Mouse (Mus musculus) embryonic facial prominence, embryonic 13.5 days (tissue): Measurements from ENCODE around the gene Gm5773. TPM values are rescaled to one million over a fixed set of nuclear protein-coding genes. Genes with fewer than 3 reads are reported as not detected.
"Not testable (repeated sequence)": the region's sequence is repeated elsewhere in the genome, so short reads cannot be mapped to it uniquely, and the experiment has no call there.

ENCODE experiments used
- ATAC-seq: fragments of 200-750 bp; cut with Nextera tagmentation; 2 replicates; pipeline ENCODE4 v1.8.0; 2017; ENCODE audit warnings: low read depth; ENCODE audit not compliant: insufficient number of reproducible peaks, insufficient read depth, low FRiP score, low TSS enrichment
- H3K27ac ChIP-seq: fragments of 300-500 bp; sonication (generic); 2 replicates; pipeline ENCODE4 v1.5.1; 2015; ENCODE audit warnings: moderate library complexity, mild to moderate bottlenecking, inconsistent platforms
- H3K27me3 ChIP-seq: fragments of 300-500 bp; sonication (generic); 2 replicates; pipeline ENCODE4 v1.6.1; 2015; ENCODE audit warnings: mild to moderate bottlenecking, inconsistent platforms
- H3K36me3 ChIP-seq: fragments of 300-500 bp; sonication (generic); 2 replicates; pipeline ENCODE4 v1.6.1; 2015; ENCODE audit warnings: mild to moderate bottlenecking, inconsistent platforms
- H3K4me1 ChIP-seq: fragments of 300-500 bp; sonication (generic); 2 replicates; pipeline ENCODE4 v1.6.1; 2015; ENCODE audit warnings: inconsistent platforms
- H3K4me2 ChIP-seq: fragments of 300-500 bp; sonication (generic); 2 replicates; pipeline ENCODE4 v1.6.1; 2015; ENCODE audit warnings: moderate library complexity, mild to moderate bottlenecking, inconsistent platforms
- H3K4me3 ChIP-seq: fragments of 300-500 bp; sonication (generic); 2 replicates; pipeline ENCODE4 v1.5.1; 2015; ENCODE audit warnings: mild to moderate bottlenecking, inconsistent platforms
- H3K9ac ChIP-seq: fragments of 300-500 bp; sonication (generic); 2 replicates; pipeline ENCODE4 v1.6.1; 2015; ENCODE audit warnings: mild to moderate bottlenecking, inconsistent platforms
- H3K9me3 ChIP-seq: fragments of 300-500 bp; sonication (generic); 2 replicates; pipeline ENCODE4 v1.6.1; 2016; ENCODE audit warnings: inconsistent platforms
- WGBS: fragments of 180-500 bp; shearing (Covaris S2); methylation state at CpG from one replicate; pipeline ENCODE4 v1.1.7; 2015; ENCODE audit warnings: mixed read lengths; 5-methylcytosine and 5-hydroxymethylcytosine counted together
- polyA plus RNA-seq: library from polyadenylated mRNA; unstranded; fragments of >200 nt; fragmentation: Nextera tagmentation; extraction: Ambion mirVana; gene quantifications from 2 replicates; pipeline ENCODE4 v1.2.1, GENCODE M21; 2015

Gm5773 gene
- not detected in 2 replicates for polyA plus RNA-seq

GRCm38 (mm10) chr3:93772700-93773099 lies at the start of gene Gm5773:
Gene Gm5773, plus strand, starts transcription at chr3:93773000.
- H3K4me1 ChIP-seq, H3K27me3 ChIP-seq, H3K27ac ChIP-seq, H3K9ac ChIP-seq, ATAC-seq, H3K36me3 ChIP-seq, H3K4me2 ChIP-seq, H3K4me3 ChIP-seq, H3K9me3 ChIP-seq: not testable (repeated sequence)
- 87% methylated on average over 1 of the region's 1 CpGs for WGBS

- H3K27me3 ChIP-seq, H3K36me3 ChIP-seq, H3K9ac ChIP-seq, H3K4me3 ChIP-seq, H3K4me2 ChIP-seq, H3K9me3 ChIP-seq, H3K4me1 ChIP-seq, ATAC-seq, H3K27ac ChIP-seq: not testable (repeated sequence)
- WGBS, result 100% methylated on average over 1 of the region's 1 CpGs
These were observed 27.3 kb upstream of the Gm5773 start for GRCm38 (mm10) chr3:93745475-93745874.

- not testable (repeated sequence) for H3K27me3 ChIP-seq, ATAC-seq, H3K4me1 ChIP-seq, H3K4me3 ChIP-seq, H3K36me3 ChIP-seq, H3K9me3 ChIP-seq, H3K9ac ChIP-seq, H3K27ac ChIP-seq, H3K4me2 ChIP-seq
- WGBS, result 90% methylated on average over 18 of the region's 18 CpGs
These were observed 18.8 kb upstream of the Gm5773 start for GRCm38 (mm10) chr3:93754022-93754421.

GRCm38 (mm10) chr3:93796098-93796497 lies 23.3 kb downstream of the Gm5773 start, which contains the start of gene Tdpoz4:
Gene Tdpoz4, plus strand, starts transcription at chr3:93796398.
- not testable (repeated sequence) for ATAC-seq, H3K27me3 ChIP-seq, H3K36me3 ChIP-seq, H3K27ac ChIP-seq, H3K9ac ChIP-seq, H3K9me3 ChIP-seq, H3K4me3 ChIP-seq, H3K4me2 ChIP-seq, H3K4me1 ChIP-seq

- not testable (repeated sequence) for H3K27me3 ChIP-seq, H3K9me3 ChIP-seq, ATAC-seq, H3K27ac ChIP-seq, H3K4me2 ChIP-seq, H3K9ac ChIP-seq, H3K4me3 ChIP-seq, H3K4me1 ChIP-seq, H3K36me3 ChIP-seq
These were observed 40.5 kb downstream of the Gm5773 start for GRCm38 (mm10) chr3:93813341-93813740.

Other genes with a start within 250 kb of the Gm5773 start
- gene S100a10, start 217.9 kb upstream of the Gm5773 start, polyA plus RNA-seq, result 507 and 556 TPM in 2 replicates
- gene Tdpoz2, start 120.3 kb upstream of the Gm5773 start, polyA plus RNA-seq, result not detected in 2 replicates
- not detected in 2 replicates for gene Tdpoz1, start 96.7 kb upstream of the Gm5773 start, polyA plus RNA-seq
- not detected in 2 replicates for gene Gm37596, start 79.9 kb upstream of the Gm5773 start, polyA plus RNA-seq
- gene Tdpoz4, start 23.4 kb downstream of the Gm5773 start, polyA plus RNA-seq, result not detected in 2 replicates
- gene Tdpoz3, start 53.0 kb downstream of the Gm5773 start, polyA plus RNA-seq, result not detected in 2 replicates
- not detected in 2 replicates for gene Gm9117, start 170.5 kb downstream of the Gm5773 start, polyA plus RNA-seq
- not detected in 2 replicates for gene Tdpoz5, start 188.3 kb downstream of the Gm5773 start, polyA plus RNA-seq